Mouse (Mus musculus): ENCODE measurements around the gene Wscd1. TPM values are rescaled to one million over a fixed set of nuclear protein-coding genes. Genes with fewer than 3 reads are reported as not detected.

Wscd1 gene
- polyA plus RNA-seq, 1 experiment from 2014 or later, result 0.25 TPM

GRCm38 (mm10) chr11:71764743-71765142 is 15.0 kb downstream of the Wscd1 start:
- 66% methylated on average over 2 of the region's 2 CpGs for WGBS (ENCODE audit: insufficient replicate concordance)
- no peaks in the 10 kb centered on the region for H3K36me3 ChIP-seq (replicated peaks; ENCODE audit: insufficient read depth, low read length)
- H3K4me3 ChIP-seq (ENCODE audit: low read depth, low read length), result no peak overlapping the region
- no peak overlapping the region for H3K27ac ChIP-seq (ENCODE audit: low read depth)
- TF ChIP-seq CTCF (IDR thresholded peaks at IDR 0.05; ENCODE audit: low read depth) (no peak), EP300 (IDR thresholded peaks at IDR 0.05; ENCODE audit: low read depth) (no peak)
- no peak overlapping the region for H3K4me2 ChIP-seq (ENCODE audit: low read depth, low read length)
- H3K9ac ChIP-seq (replicated peaks), result no peak overlapping the region
- DNase-seq (no peak), ATAC-seq (no peak)
- H3K27me3 ChIP-seq (ENCODE audit: insufficient read depth, low read length), result no peaks in the 10 kb centered on the region
- no peaks in the 10 kb centered on the region for H3K4me1 ChIP-seq (ENCODE audit: insufficient read depth)
- no peaks in the 10 kb centered on the region for H3K9me3 ChIP-seq (ENCODE audit: low read length)

- no peaks in the 10 kb centered on the region for H3K36me3 ChIP-seq (replicated peaks; ENCODE audit: insufficient read depth, low read length)
- no peaks in the 10 kb centered on the region for H3K4me1 ChIP-seq (ENCODE audit: insufficient read depth)
Measured at GRCm38 (mm10) chr11:71765335-71765734, 15.6 kb downstream of the Wscd1 start.

GRCm38 (mm10) chr11:71766380-71766779 is 16.7 kb downstream of the Wscd1 start:
- Histone ChIP-seq H3K4me1 (ENCODE audit: insufficient read depth) (no peaks in the 10 kb centered on the region), H3K9ac (replicated peaks) (no peak overlapping the region), H3K9me3 (ENCODE audit: low read length) (no peaks in the 10 kb centered on the region), H3K36me3 (replicated peaks; ENCODE audit: insufficient read depth, low read length) (no peaks in the 10 kb centered on the region), H3K4me3 (ENCODE audit: low read depth, low read length) (no peak overlapping the region), H3K4me2 (ENCODE audit: low read depth, low read length) (no peak overlapping the region), H3K27ac (ENCODE audit: low read depth) (no peak overlapping the region), H3K27me3 (ENCODE audit: insufficient read depth, low read length) (no peaks in the 10 kb centered on the region)
- TF ChIP-seq CTCF (IDR thresholded peaks at IDR 0.05; ENCODE audit: low read depth) (no peak), EP300 (IDR thresholded peaks at IDR 0.05; ENCODE audit: low read depth) (no peak)
- WGBS (ENCODE audit: insufficient replicate concordance), result 76% methylated on average over 1 of the region's 1 CpGs
- DNase-seq, result no peak
- ATAC-seq, result no peak

More at GRCm38 (mm10) chr11:71765335-71765734, 15.6 kb downstream of the Wscd1 start:
- ATAC-seq (no peak), DNase-seq (no peak)
- H3K4me2 ChIP-seq (ENCODE audit: low read depth, low read length), result no peak overlapping the region
- H3K9ac ChIP-seq (replicated peaks), result no peak overlapping the region
- no peaks in the 10 kb centered on the region for H3K9me3 ChIP-seq (ENCODE audit: low read length)
- H3K27me3 ChIP-seq (ENCODE audit: insufficient read depth, low read length), result no peaks in the 10 kb centered on the region
- H3K27ac ChIP-seq (ENCODE audit: low read depth), result no peak overlapping the region
- no peak overlapping the region for H3K4me3 ChIP-seq (ENCODE audit: low read depth, low read length)
- 60% methylated on average over 6 of the region's 6 CpGs for WGBS (ENCODE audit: insufficient replicate concordance)
- no peak for TF ChIP-seq EP300 (IDR thresholded peaks at IDR 0.05; ENCODE audit: low read depth)
- TF ChIP-seq CTCF (IDR thresholded peaks at IDR 0.05; ENCODE audit: low read depth), result no peak

GRCm38 (mm10) chr11:71767726-71768125 is 18.0 kb downstream of the Wscd1 start:
- Histone ChIP-seq H3K4me1 (ENCODE audit: insufficient read depth) (no peaks in the 10 kb centered on the region), H3K9me3 (ENCODE audit: low read length) (no peaks in the 10 kb centered on the region), H3K4me3 (ENCODE audit: low read depth, low read length) (no peak overlapping the region), H3K9ac (replicated peaks) (no peak overlapping the region), H3K36me3 (replicated peaks; ENCODE audit: insufficient read depth, low read length) (no peaks in the 10 kb centered on the region), H3K4me2 (ENCODE audit: low read depth, low read length) (no peak overlapping the region), H3K27me3 (ENCODE audit: insufficient read depth, low read length) (no peaks in the 10 kb centered on the region), H3K27ac (ENCODE audit: low read depth) (no peak overlapping the region)
- ATAC-seq, result no peak
- TF ChIP-seq CTCF (IDR thresholded peaks at IDR 0.05; ENCODE audit: low read depth) (no peak), EP300 (IDR thresholded peaks at IDR 0.05; ENCODE audit: low read depth) (no peak)
- DNase-seq, result no peak
- WGBS (ENCODE audit: insufficient replicate concordance), result 78% methylated on average over 3 of the region's 3 CpGs

GRCm38 (mm10) chr11:71769744-71770143 is 20.0 kb downstream of the Wscd1 start:
- H3K27ac ChIP-seq (ENCODE audit: low read depth), result no peak overlapping the region
- no peaks in the 10 kb centered on the region for H3K36me3 ChIP-seq (replicated peaks; ENCODE audit: insufficient read depth, low read length)
- 62% methylated on average over 8 of the region's 8 CpGs for WGBS (ENCODE audit: insufficient replicate concordance)
- DNase-seq (no peak), ATAC-seq (no peak)
- H3K4me3 ChIP-seq (ENCODE audit: low read depth, low read length), result no peak overlapping the region
- H3K9me3 ChIP-seq (ENCODE audit: low read length), result no peaks in the 10 kb centered on the region
- no peak overlapping the region for H3K4me2 ChIP-seq (ENCODE audit: low read depth, low read length)
- H3K9ac ChIP-seq (replicated peaks), result no peak overlapping the region
- no peak for TF ChIP-seq EP300 (IDR thresholded peaks at IDR 0.05; ENCODE audit: low read depth)
- no peak for TF ChIP-seq CTCF (IDR thresholded peaks at IDR 0.05; ENCODE audit: low read depth)
- no peaks in the 10 kb centered on the region for H3K4me1 ChIP-seq (ENCODE audit: insufficient read depth)
- H3K27me3 ChIP-seq (ENCODE audit: insufficient read depth, low read length), result no peaks in the 10 kb centered on the region

- TF ChIP-seq EP300 (IDR thresholded peaks at IDR 0.05; ENCODE audit: low read depth) (no peak), CTCF (IDR thresholded peaks at IDR 0.05; ENCODE audit: low read depth) (no peak)
- Histone ChIP-seq H3K36me3 (replicated peaks; ENCODE audit: insufficient read depth, low read length) (no peaks in the 10 kb centered on the region), H3K27ac (ENCODE audit: low read depth) (no peak overlapping the region), H3K4me3 (ENCODE audit: low read depth, low read length) (no peak overlapping the region), H3K27me3 (ENCODE audit: insufficient read depth, low read length) (no peaks in the 10 kb centered on the region), H3K9ac (replicated peaks) (no peak overlapping the region), H3K9me3 (ENCODE audit: low read length) (no peaks in the 10 kb centered on the region), H3K4me2 (ENCODE audit: low read depth, low read length) (no peak overlapping the region), H3K4me1 (ENCODE audit: insufficient read depth) (no peaks in the 10 kb centered on the region)
- no peak for DNase-seq
- 63% methylated on average over 2 of the region's 2 CpGs for WGBS (ENCODE audit: insufficient replicate concordance)
- ATAC-seq, result no peak
Measured at GRCm38 (mm10) chr11:71770479-71770878, 20.8 kb downstream of the Wscd1 start.

GRCm38 (mm10) chr11:71771074-71771473 is 21.4 kb downstream of the Wscd1 start:
- DNase-seq (no peak), ATAC-seq (no peak)
- Histone ChIP-seq H3K9ac (replicated peaks) (no peak overlapping the region), H3K4me3 (ENCODE audit: low read depth, low read length) (no peak overlapping the region), H3K27ac (ENCODE audit: low read depth) (no peak overlapping the region), H3K36me3 (replicated peaks; ENCODE audit: insufficient read depth, low read length) (no peaks in the 10 kb centered on the region), H3K4me2 (ENCODE audit: low read depth, low read length) (no peak overlapping the region), H3K9me3 (ENCODE audit: low read length) (no peaks in the 10 kb centered on the region), H3K27me3 (ENCODE audit: insufficient read depth, low read length) (no peaks in the 10 kb centered on the region), H3K4me1 (ENCODE audit: insufficient read depth) (no peaks in the 10 kb centered on the region)
- 75% methylated on average over 7 of the region's 7 CpGs for WGBS (ENCODE audit: insufficient replicate concordance)
- TF ChIP-seq EP300 (IDR thresholded peaks at IDR 0.05; ENCODE audit: low read depth) (no peak), CTCF (IDR thresholded peaks at IDR 0.05; ENCODE audit: low read depth) (no peak)
